Mouse (Mus musculus): ENCODE data around the gene L3mbtl3. TPM values are rescaled to one million over a fixed set of nuclear protein-coding genes. Genes with fewer than 3 reads are reported as not detected.

The L3mbtl3 gene
- polyA plus RNA-seq, 1 experiment from 2014 or later, result 35.3 TPM

Small RNA genes lying within 50 kb of the gene (microRNA-seq; reads per million reads assigned to microRNA genes)
- gene Gm27754, result not detected

Other genes starting within 250 kb of the L3mbtl3 start
- gene Samd3, start 146.3 kb downstream of the L3mbtl3 start, polyA plus RNA-seq (2014; fragmentation: Nextera tagmentation; extraction: Ambion mirVana), result 0.59 and 0.74 TPM in 2 replicates